Mouse (Mus musculus) forebrain, embryonic 16.5 days (tissue): ENCODE measurements around the gene Nr2e1. TPM values are rescaled to one million over a fixed set of nuclear protein-coding genes. Genes with fewer than 3 reads are reported as not detected.
A peak's percentile ranks its signal among the peaks of the same experiment; 100 is the strongest.

Experiments used
- ATAC-seq: fragments of 200-750 bp; cut with Nextera tagmentation; 2 replicates; pipeline ENCODE4 v1.8.0; 2017; ENCODE audit warnings: mild to moderate bottlenecking, moderate library complexity
- H3K27ac ChIP-seq: fragments of 300-500 bp; sonication (generic); 2 replicates; pipeline ENCODE4 v1.5.1; 2014; ENCODE audit warnings: low read length, control low read depth
- H3K27me3 ChIP-seq: fragments of 300-500 bp; sonication (generic); replicated peaks from 2 replicates; pipeline ENCODE4 v1.6.1; 2014; ENCODE audit warnings: low read length; ENCODE audit not compliant: control insufficient read depth, insufficient read depth
- H3K36me3 ChIP-seq: fragments of 300-500 bp; sonication (generic); 2 replicates; pipeline ENCODE4 v1.6.1; 2014; ENCODE audit not compliant: control insufficient read depth, insufficient read depth
- H3K4me1 ChIP-seq: fragments of 300-500 bp; sonication (generic); replicated peaks from 2 replicates; pipeline ENCODE4 v1.6.1; 2014; ENCODE audit warnings: low read length; ENCODE audit not compliant: control insufficient read depth, insufficient read depth
- H3K4me2 ChIP-seq: fragments of 300-500 bp; sonication (generic); 2 replicates; pipeline ENCODE4 v1.6.1; 2014; ENCODE audit warnings: mild to moderate bottlenecking, low read length, control low read depth
- H3K4me3 ChIP-seq: fragments of 300-500 bp; sonication (generic); replicated peaks from 2 replicates; pipeline ENCODE4 v1.5.1; 2014; ENCODE audit warnings: mild to moderate bottlenecking, low read length, control low read depth
- H3K9ac ChIP-seq: fragments of 300-500 bp; sonication (generic); replicated peaks from 2 replicates; pipeline ENCODE4 v1.6.1; 2014; ENCODE audit warnings: low read depth, low read length, control low read depth
- H3K9me3 ChIP-seq: fragments of 300-500 bp; sonication (generic); 2 replicates; pipeline ENCODE4 v1.6.1; 2016; ENCODE audit warnings: low read length; ENCODE audit not compliant: control insufficient read depth
- WGBS: fragments of 180-500 bp; shearing (Covaris S2); extraction: QIAGEN DNeasy Blood & Tissue Kit; methylation state at CpG from one replicate; pipeline ENCODE4 v1.1.7; 2014; 5-methylcytosine and 5-hydroxymethylcytosine counted together
- polyA plus RNA-seq: library from polyadenylated mRNA; unstranded; fragments of >200 nt; fragmentation: Nextera tagmentation; extraction: Ambion mirVana; gene quantifications from 2 replicates; pipeline ENCODE4 v1.2.1, GENCODE M21; 2015

Gene Nr2e1
- polyA plus RNA-seq, 1 experiment from 2014 or later = 31.2 TPM

DNA sequence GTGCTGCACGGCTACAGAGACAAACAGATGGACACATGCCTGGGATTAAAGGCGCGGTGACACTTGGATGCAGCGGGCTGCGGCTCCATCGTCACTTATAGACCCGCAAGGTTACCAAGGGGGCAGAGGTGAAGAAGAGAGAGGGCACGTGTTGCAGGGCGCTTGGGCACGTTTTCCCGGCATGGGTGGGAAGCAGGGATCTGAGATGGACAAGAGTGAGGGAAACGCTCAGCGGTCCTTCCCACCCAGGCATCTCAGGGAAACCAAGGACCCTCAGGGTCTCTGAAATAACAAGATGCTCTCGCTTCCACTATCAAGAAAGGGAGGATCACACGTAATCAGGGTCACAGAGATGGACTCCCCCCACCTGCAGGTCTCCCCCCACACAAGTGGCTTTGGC, 10.5 kb downstream of the Nr2e1 start:
- no peaks in the 10 kb centered on the region for H3K36me3 ChIP-seq
- no peak overlapping the region for H3K27ac ChIP-seq
- H3K4me2 ChIP-seq = peak overlapping the region; percentile 60
- H3K9ac ChIP-seq = peak overlapping the region; percentile 14
- ATAC-seq = peak; percentile 18; the same call in 1 of the 2 replicates
- H3K4me1 ChIP-seq = peaks cover 28% of the 10 kb centered on the region
- peak overlapping the region; percentile 32 for H3K4me3 ChIP-seq
- H3K27me3 ChIP-seq = no peaks in the 10 kb centered on the region; the same call in 1 of the 2 replicates
- H3K9me3 ChIP-seq = no peaks in the 10 kb centered on the region
- 27% methylated on average over 15 of the region's 15 CpGs for WGBS

DNA sequence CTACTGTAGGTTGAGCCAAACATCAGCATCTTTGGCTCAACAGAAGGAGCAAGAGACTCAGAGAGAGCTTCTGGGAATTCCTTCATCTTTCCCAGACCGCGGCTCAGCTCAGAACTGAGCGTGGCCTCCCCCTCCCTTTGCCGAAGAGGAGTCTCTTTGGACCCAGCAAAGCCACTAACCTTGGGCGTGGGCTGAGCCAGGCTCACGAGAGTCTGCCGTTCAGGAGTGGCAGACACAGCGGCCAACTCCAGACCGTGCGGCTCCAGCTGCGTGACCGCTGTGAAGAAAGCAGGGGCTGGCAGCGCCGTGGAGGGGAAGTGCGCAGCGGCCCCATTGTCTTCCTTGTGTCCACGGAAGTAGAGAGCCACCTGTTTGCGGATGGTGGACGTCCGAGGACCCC, 10.9 kb downstream of the Nr2e1 start:
- Histone ChIP-seq H3K4me3 (peak overlapping the region; percentile 32), H3K9me3 (no peaks in the 10 kb centered on the region), H3K4me1 (peaks cover 26% of the 10 kb centered on the region), H3K27ac (no peak overlapping the region), H3K9ac (peak overlapping the region; percentile 14), H3K4me2 (peak overlapping the region; percentile 60), H3K27me3 (no peaks in the 10 kb centered on the region; the same call in 1 of the 2 replicates), H3K36me3 (no peaks in the 10 kb centered on the region)
- 10% methylated on average over 20 of the region's 20 CpGs for WGBS
- peak; percentile 24; the same call in 1 of the 2 replicates for ATAC-seq

DNA sequence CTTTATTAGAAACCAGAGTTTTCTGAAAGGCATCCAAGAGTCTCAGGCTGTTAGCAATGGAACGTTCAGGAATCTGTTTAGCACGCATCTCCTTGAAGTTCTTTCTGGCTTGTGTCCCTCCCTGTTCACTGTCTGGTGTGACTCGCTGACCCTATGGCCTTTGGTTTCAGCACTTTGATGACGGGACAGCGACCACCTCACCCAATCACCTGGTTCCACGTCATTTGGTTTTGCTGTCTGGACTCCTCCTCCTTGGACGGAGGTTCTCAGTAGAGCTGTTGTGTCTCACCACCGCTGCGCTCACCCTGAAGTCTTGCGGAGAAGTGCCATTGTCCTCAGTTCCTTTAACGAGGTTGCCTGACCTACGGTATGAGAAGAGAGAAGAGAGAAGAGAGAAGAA, 21.2 kb downstream of the Nr2e1 start:
- Histone ChIP-seq H3K9ac (no peak overlapping the region), H3K4me1 (0 out of 2 replicates have a peak, but pooled peaks cover 2% of the 10 kb centered on the region), H3K4me2 (no peak overlapping the region), H3K27ac (no peak overlapping the region), H3K9me3 (no peaks in the 10 kb centered on the region), H3K4me3 (no peak overlapping the region), H3K27me3 (no peaks in the 10 kb centered on the region), H3K36me3 (no peaks in the 10 kb centered on the region)
- no peak for ATAC-seq
- 19% methylated on average over 12 of the region's 12 CpGs for WGBS

DNA sequence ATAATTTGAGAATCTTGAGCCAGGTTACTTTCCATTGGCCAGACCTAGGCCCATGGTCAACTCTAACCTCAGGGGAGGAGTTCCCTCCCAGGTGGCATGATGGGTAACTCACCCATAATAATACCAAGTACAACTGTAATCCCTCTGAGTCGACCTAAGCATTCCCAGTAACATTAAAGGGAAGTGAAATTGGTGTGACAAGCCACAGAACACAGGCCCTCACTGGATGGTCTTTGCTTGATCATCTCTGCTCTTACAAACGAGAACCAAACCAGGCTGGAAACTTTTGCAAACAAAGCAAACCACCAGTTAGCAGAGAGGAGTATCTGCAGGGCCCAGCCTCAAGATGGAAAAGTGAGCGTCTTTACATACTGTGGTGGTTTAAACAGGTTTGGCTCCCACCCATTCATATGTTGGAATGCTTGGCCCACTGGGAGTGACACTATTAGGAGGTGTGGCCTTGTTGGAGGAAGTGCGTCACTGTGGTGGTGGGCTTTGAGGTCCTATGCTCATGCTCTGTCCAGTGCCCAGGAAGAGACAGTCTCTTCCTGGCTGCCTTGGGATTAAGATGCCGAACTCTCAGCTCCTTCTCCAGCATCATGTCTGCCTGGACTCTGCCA, 23.7 kb downstream of the Nr2e1 start:
- no peaks in the 10 kb centered on the region for H3K36me3 ChIP-seq
- H3K9me3 ChIP-seq = no peaks in the 10 kb centered on the region
- H3K4me1 ChIP-seq = no peaks in the 10 kb centered on the region; the same call in 1 of the 2 replicates
- H3K9ac ChIP-seq = no peak overlapping the region
- H3K4me3 ChIP-seq = no peak overlapping the region
- no peak overlapping the region for H3K4me2 ChIP-seq
- H3K27ac ChIP-seq = no peak overlapping the region
- 87% methylated on average over 5 of the region's 5 CpGs for WGBS
- no peaks in the 10 kb centered on the region for H3K27me3 ChIP-seq
- ATAC-seq = no peak

DNA sequence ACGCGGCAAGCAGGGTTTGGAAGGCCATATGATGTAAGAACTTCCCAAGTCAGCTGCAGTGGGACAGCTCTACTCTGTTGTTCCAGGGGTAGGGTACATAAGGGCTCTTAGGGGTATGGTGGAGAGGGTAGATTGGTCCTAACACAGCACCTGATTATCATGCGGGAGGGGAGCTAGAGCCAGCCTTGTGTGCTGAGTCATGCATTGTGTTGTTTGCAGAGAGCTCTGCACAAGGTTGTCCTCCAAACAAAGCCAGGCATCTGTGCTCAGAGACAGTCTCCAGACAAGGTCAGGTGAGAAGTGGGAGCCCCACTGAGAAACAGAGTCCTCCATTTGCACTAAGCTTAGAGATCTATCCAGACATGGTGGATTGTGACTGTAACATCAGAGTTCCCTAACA, 36.9 kb downstream of the Nr2e1 start:
- Histone ChIP-seq H3K27me3 (no peaks in the 10 kb centered on the region), H3K4me2 (no peak overlapping the region), H3K36me3 (no peaks in the 10 kb centered on the region), H3K9me3 (no peaks in the 10 kb centered on the region), H3K27ac (no peak overlapping the region), H3K4me3 (no peak overlapping the region), H3K4me1 (no peaks in the 10 kb centered on the region), H3K9ac (no peak overlapping the region)
- no peak for ATAC-seq
- WGBS = 94% methylated on average over 3 of the region's 3 CpGs

DNA sequence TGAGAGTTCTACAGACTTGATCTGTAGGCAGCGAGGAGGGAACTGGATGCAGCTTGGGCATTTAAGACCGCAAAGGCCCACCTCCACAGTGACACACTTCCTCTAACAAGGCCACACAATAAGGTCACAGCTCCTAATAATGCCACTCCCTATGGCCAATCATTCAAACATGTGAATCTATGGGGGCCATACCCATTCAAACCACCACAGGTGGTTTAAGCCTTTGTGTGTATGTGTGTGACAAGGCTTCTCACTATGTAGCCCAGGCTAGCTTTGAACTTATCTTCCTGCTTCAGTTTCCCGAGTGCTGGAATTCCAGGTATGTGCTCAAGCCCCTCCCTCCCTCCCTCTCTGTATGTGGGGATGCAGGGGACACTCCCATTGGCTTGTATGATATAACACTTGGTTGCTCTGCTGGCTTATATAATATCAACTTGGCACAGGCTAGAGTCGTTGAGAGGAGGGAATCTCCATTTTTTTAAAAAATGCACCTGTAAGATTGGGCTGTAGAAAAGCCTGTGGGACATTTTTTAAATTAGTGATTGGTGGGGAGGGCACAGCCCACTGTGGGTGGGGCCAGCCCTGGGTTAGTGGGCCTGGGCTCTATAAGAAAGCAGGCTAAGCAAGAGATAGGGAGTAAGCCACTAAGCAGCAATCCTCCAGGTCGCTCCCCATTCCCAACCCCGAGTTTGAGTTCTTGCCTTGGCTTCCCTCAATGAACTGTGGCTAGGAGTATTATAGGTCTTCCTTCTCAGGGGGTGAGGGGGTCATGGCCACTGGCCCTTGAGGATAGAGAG, 37.5 kb downstream of the Nr2e1 start:
- Histone ChIP-seq H3K4me2 (no peak overlapping the region), H3K9ac (no peak overlapping the region), H3K27ac (no peak overlapping the region), H3K36me3 (no peaks in the 10 kb centered on the region), H3K4me1 (no peaks in the 10 kb centered on the region), H3K9me3 (no peaks in the 10 kb centered on the region), H3K27me3 (no peaks in the 10 kb centered on the region), H3K4me3 (no peak overlapping the region)
- ATAC-seq = no peak
- 85% methylated on average over 6 of the region's 6 CpGs for WGBS

DNA sequence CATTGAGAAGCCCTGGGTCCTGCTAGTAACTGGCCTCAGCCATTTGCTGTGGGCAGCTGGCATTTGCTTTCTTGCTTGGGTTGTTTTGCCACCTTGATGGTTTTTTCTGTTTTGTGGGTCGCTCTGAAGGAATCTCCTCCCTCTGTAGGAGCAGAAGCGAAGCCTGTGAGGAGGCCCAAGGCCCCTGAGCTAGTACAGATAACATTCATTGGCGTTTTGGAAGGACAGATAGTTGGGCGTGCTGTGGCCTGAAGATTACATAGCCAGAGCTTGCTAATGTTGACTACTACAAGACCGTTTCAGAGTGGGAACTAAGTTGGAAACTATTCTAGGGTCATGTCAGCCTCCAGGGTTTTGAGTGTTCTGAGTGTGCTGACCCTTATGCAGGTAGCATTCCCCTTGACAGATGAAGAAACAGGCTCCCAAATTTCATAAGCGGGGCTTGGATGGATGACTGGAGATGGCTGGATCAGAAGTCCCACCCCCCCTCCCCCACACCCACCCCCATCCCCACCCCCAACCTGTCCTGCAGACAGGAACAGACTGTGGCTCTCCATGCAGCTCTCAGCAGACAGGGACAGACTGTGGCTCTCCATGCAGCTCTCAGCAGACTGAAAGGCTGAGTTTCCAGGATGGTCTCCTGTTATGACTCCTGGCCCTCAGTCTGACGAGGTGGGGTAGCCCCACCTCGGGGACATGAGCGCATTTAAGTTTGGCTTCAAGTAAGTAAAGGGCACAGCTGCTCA, 45.7 kb downstream of the Nr2e1 start:
- Histone ChIP-seq H3K4me3 (no peak overlapping the region), H3K4me1 (no peaks in the 10 kb centered on the region), H3K36me3 (no peaks in the 10 kb centered on the region), H3K4me2 (no peak overlapping the region), H3K9me3 (no peaks in the 10 kb centered on the region), H3K27ac (no peak overlapping the region), H3K9ac (no peak overlapping the region), H3K27me3 (no peaks in the 10 kb centered on the region)
- 82% methylated on average over 9 of the region's 9 CpGs for WGBS
- no peak for ATAC-seq

DNA sequence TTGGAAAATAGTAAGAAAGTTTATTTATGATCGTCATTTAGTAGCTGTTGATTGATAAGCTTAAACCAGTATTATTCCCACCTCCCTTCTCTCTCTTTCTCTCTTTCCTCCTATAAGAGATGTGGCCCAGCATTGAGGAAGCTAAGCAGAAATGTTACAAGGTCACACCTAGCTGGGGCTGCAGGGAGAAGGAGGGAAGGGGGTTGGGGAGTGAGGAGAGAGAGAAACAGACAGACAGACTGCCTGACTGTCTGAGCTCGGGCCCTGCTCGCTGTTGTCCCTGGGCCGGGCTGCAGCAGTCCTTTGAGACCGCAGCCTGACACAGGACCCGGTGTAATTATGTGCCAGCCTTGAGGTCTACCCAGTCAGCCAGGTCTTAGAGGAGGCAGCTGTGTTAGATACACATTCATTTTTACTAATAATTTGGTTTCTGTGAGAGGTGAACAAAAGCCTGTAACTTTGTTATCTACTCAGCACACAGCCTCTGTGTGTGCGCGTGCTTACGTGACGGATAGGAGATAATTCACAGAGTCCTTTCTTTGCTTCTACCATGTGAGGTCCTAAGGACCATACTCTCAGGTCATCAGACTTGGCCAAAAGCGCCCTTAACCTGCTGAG, 49.5 kb downstream of the Nr2e1 start:
- H3K27me3 ChIP-seq = no peaks in the 10 kb centered on the region
- WGBS = 92% methylated on average over 11 of the region's 11 CpGs
- H3K9me3 ChIP-seq = no peaks in the 10 kb centered on the region
- no peaks in the 10 kb centered on the region for H3K4me1 ChIP-seq
- H3K27ac ChIP-seq = no peak overlapping the region
- no peak for ATAC-seq
- H3K4me3 ChIP-seq = no peak overlapping the region
- H3K36me3 ChIP-seq = no peaks in the 10 kb centered on the region; the same call in 1 of the 2 replicates
- H3K9ac ChIP-seq = no peak overlapping the region
- H3K4me2 ChIP-seq = no peak overlapping the region

DNA sequence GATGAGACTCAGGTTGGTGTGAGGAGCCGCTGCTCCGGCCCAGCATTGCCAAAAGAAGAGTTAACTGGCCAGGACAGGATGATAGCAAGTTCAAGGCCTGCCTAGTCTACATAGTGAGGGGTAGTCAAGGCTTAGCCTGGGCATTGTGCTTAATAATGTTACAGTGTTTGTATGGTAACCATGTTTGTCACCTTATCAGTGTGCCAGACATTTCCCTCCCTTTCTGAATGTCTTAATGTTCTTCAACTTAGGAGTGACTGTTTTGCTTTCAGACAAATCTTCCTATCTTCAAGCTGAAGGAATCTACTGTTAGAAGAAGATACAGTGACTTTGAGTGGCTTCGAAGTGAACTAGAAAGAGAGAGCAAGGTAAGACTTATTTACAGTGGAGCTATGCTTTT, 57.8 kb downstream of the Nr2e1 start:
- no peak overlapping the region for H3K4me2 ChIP-seq
- H3K27me3 ChIP-seq = no peaks in the 10 kb centered on the region
- H3K9ac ChIP-seq = no peak overlapping the region
- no peak overlapping the region for H3K27ac ChIP-seq
- no peak for ATAC-seq
- H3K4me3 ChIP-seq = no peak overlapping the region
- H3K4me1 ChIP-seq = peaks cover 5% of the 10 kb centered on the region
- no peaks in the 10 kb centered on the region for H3K9me3 ChIP-seq
- peaks cover 5% of the 10 kb centered on the region; the same call in 1 of the 2 replicates for H3K36me3 ChIP-seq
- 96% methylated on average over 3 of the region's 3 CpGs for WGBS
